Mouse (Mus musculus): ENCODE results near the gene 1700047I17Rik2. TPM values are rescaled to one million over a fixed set of nuclear protein-coding genes. Genes with fewer than 3 reads are reported as not detected.
"Not testable (repeated sequence)": the region's sequence is repeated elsewhere in the genome, so short reads cannot be mapped to it uniquely, and the experiment has no call there.

Gene 1700047I17Rik2
- polyA plus RNA-seq, 1 experiment from 2014 or later, result 0.71 TPM

- H3K27ac ChIP-seq (ENCODE audit: low read length); H3K27me3 ChIP-seq (ENCODE audit: control insufficient read depth, insufficient read depth, low read depth, low read length); H3K4me2 ChIP-seq (ENCODE audit: low read depth, low read length); H3K36me3 ChIP-seq (ENCODE audit: control insufficient read depth, insufficient read depth); H3K4me1 ChIP-seq (ENCODE audit: control insufficient read depth, low read depth, low read length); H3K9ac ChIP-seq (ENCODE audit: low read depth, low read length); H3K9me3 ChIP-seq (replicated peaks; ENCODE audit: control insufficient read depth, low read length): not testable (repeated sequence)
- peak; percentile 96 for ATAC-seq (ENCODE audit: low read depth)
- WGBS (ENCODE audit: insufficient replicate concordance), result no CpG with 5 or more reads among the region's 57 CpGs
- peak within 1 kb of the TSS; percentile 54 for H3K4me3 ChIP-seq (ENCODE audit: low read depth, low read length)
These were observed 30.5 kb downstream of the 1700047I17Rik2 start, which contains the start of gene Srp54c for GRCm38 (mm10) chr12:55229626-55230519. Gene Srp54c, plus strand, starts transcription at chr12:55230168.

- H3K9me3 ChIP-seq (replicated peaks; ENCODE audit: control insufficient read depth, low read length); H3K27ac ChIP-seq (ENCODE audit: low read length); H3K4me2 ChIP-seq (ENCODE audit: low read depth, low read length); H3K4me1 ChIP-seq (ENCODE audit: control insufficient read depth, low read depth, low read length); H3K9ac ChIP-seq (ENCODE audit: low read depth, low read length); H3K27me3 ChIP-seq (ENCODE audit: control insufficient read depth, insufficient read depth, low read depth, low read length); H3K36me3 ChIP-seq (ENCODE audit: control insufficient read depth, insufficient read depth): not testable (repeated sequence)
- 3% methylated on average over 11 of the region's 25 CpGs for WGBS (ENCODE audit: insufficient replicate concordance)
- H3K4me3 ChIP-seq (ENCODE audit: low read depth, low read length), result peak overlapping the region; percentile 54
- ATAC-seq (ENCODE audit: low read depth), result peak; percentile 18
These were observed 31.1 kb downstream of the 1700047I17Rik2 start for GRCm38 (mm10) chr12:55230520-55230861.

GRCm38 (mm10) chr12:55242243-55242642 is 42.9 kb downstream of the 1700047I17Rik2 start:
- not testable (repeated sequence) for H3K9me3 ChIP-seq (replicated peaks; ENCODE audit: control insufficient read depth, low read length); H3K4me1 ChIP-seq (ENCODE audit: control insufficient read depth, low read depth, low read length); ATAC-seq (ENCODE audit: low read depth); H3K4me2 ChIP-seq (ENCODE audit: low read depth, low read length); H3K4me3 ChIP-seq (ENCODE audit: low read depth, low read length); H3K36me3 ChIP-seq (ENCODE audit: control insufficient read depth, insufficient read depth); H3K27me3 ChIP-seq (ENCODE audit: control insufficient read depth, insufficient read depth, low read depth, low read length); H3K27ac ChIP-seq (ENCODE audit: low read length); H3K9ac ChIP-seq (ENCODE audit: low read depth, low read length)
- no CpG with 5 or more reads among the region's 8 CpGs for WGBS (ENCODE audit: insufficient replicate concordance)

DNA sequence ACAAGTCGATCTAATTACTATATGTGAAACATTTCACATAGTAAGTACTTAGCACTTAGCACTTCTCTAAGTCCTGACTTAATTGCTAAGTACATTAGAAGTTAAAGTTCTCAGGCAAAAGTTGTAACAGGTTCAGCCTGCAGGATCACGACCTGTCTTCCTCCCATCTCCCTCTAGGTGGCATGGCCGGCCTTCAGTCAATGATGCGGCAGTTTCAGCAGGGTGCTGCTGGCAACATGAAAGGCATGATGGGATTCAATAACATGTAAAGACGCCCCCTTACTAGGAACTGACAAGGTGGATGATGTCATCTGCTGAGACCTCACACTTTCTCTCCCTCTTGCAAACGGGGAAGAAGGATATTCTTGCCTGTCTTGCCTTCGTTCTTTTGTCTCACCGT is 62.6 kb downstream of the 1700047I17Rik2 start:
- WGBS (ENCODE audit: insufficient replicate concordance), result no CpG with 5 or more reads among the region's 8 CpGs
- H3K4me2 ChIP-seq (ENCODE audit: low read depth, low read length); H3K4me1 ChIP-seq (ENCODE audit: control insufficient read depth, low read depth, low read length); H3K4me3 ChIP-seq (ENCODE audit: low read depth, low read length); H3K27ac ChIP-seq (ENCODE audit: low read length); H3K27me3 ChIP-seq (ENCODE audit: control insufficient read depth, insufficient read depth, low read depth, low read length); H3K9ac ChIP-seq (ENCODE audit: low read depth, low read length); H3K36me3 ChIP-seq (ENCODE audit: control insufficient read depth, insufficient read depth); ATAC-seq (ENCODE audit: low read depth); H3K9me3 ChIP-seq (replicated peaks; ENCODE audit: control insufficient read depth, low read length): not testable (repeated sequence)

- whole genome bisulfite sequencing (ENCODE audit: insufficient replicate concordance), result no CpG with 5 or more reads among the region's 5 CpGs
- H3K9me3 ChIP-seq (replicated peaks; ENCODE audit: control insufficient read depth, low read length); H3K9ac ChIP-seq (ENCODE audit: low read depth, low read length); H3K27ac ChIP-seq (ENCODE audit: low read length); H3K4me1 ChIP-seq (ENCODE audit: control insufficient read depth, low read depth, low read length); H3K36me3 ChIP-seq (ENCODE audit: control insufficient read depth, insufficient read depth); H3K4me2 ChIP-seq (ENCODE audit: low read depth, low read length); H3K27me3 ChIP-seq (ENCODE audit: control insufficient read depth, insufficient read depth, low read depth, low read length); ATAC-seq (ENCODE audit: low read depth); H3K4me3 ChIP-seq (ENCODE audit: low read depth, low read length): not testable (repeated sequence)
These were observed 64.0 kb downstream of the 1700047I17Rik2 start for GRCm38 (mm10) chr12:55263385-55263784.

Other genes starting within 250 kb of the 1700047I17Rik2 start
- not detected in 2 replicates for gene Gm20403, start 213.1 kb upstream of the 1700047I17Rik2 start, polyA plus RNA-seq (2015; fragmentation: Nextera tagmentation; extraction: Ambion mirVana)
- 23.6 and 26.8 TPM in 2 replicates for gene Baz1a, start 185.2 kb upstream of the 1700047I17Rik2 start, polyA plus RNA-seq (2015; fragmentation: Nextera tagmentation; extraction: Ambion mirVana)
- 35.6 and 36.5 TPM in 2 replicates for gene 2700097O09Rik, start 119.5 kb upstream of the 1700047I17Rik2 start, polyA plus RNA-seq (2015; fragmentation: Nextera tagmentation; extraction: Ambion mirVana)
- 72.2 and 72.5 TPM in 2 replicates for gene Srp54a, start 119.3 kb upstream of the 1700047I17Rik2 start, polyA plus RNA-seq (2015; fragmentation: Nextera tagmentation; extraction: Ambion mirVana)
- 6.8 and 7.9 TPM in 2 replicates for gene Fam177a, start 75.1 kb upstream of the 1700047I17Rik2 start, polyA plus RNA-seq (2015; fragmentation: Nextera tagmentation; extraction: Ambion mirVana)
- 24.7 and 25.2 TPM in 2 replicates for gene Srp54b, start 44.5 kb upstream of the 1700047I17Rik2 start, polyA plus RNA-seq (2015; fragmentation: Nextera tagmentation; extraction: Ambion mirVana)
- 30.2 and 31.5 TPM in 2 replicates for gene Srp54c, start 30.6 kb downstream of the 1700047I17Rik2 start, polyA plus RNA-seq (2015; fragmentation: Nextera tagmentation; extraction: Ambion mirVana)
- 5.1 and 6.0 TPM in 2 replicates for gene 1110008L16Rik, start 100.0 kb downstream of the 1700047I17Rik2 start, polyA plus RNA-seq (2015; fragmentation: Nextera tagmentation; extraction: Ambion mirVana)
- 5.3 and 5.5 TPM in 2 replicates for gene Ppp2r3c, start 103.4 kb downstream of the 1700047I17Rik2 start, polyA plus RNA-seq (2015; fragmentation: Nextera tagmentation; extraction: Ambion mirVana)
- gene Psma6, start 184.6 kb downstream of the 1700047I17Rik2 start, polyA plus RNA-seq (2015; fragmentation: Nextera tagmentation; extraction: Ambion mirVana), result 163 and 178 TPM in 2 replicates